Mouse (Mus musculus) heart, postnatal 36 days (tissue): Measurements from ENCODE around the gene Tm4sf19. TPM values are rescaled to one million over a fixed set of nuclear protein-coding genes. Genes with fewer than 3 reads are reported as not detected.

Source experiments
- DNase-seq, 2 experiments: peaks; one replicate each; pipeline ENCODE4 v3.0.0; 2021 to 2022
- intact Hi-C: fragments of 180-260 bp; cut with DNase I; formaldehyde crosslinking; loops from one replicate; pipeline ENCODE4 v1.15.1; 2025
- total RNA-seq, 2 experiments: library from RNA; stranded (reverse); gene quantifications; 2 replicates each; pipeline ENCODE4 v1.2.3; 2021

Gene Tm4sf19
- total RNA-seq, result not detected

DNA sequence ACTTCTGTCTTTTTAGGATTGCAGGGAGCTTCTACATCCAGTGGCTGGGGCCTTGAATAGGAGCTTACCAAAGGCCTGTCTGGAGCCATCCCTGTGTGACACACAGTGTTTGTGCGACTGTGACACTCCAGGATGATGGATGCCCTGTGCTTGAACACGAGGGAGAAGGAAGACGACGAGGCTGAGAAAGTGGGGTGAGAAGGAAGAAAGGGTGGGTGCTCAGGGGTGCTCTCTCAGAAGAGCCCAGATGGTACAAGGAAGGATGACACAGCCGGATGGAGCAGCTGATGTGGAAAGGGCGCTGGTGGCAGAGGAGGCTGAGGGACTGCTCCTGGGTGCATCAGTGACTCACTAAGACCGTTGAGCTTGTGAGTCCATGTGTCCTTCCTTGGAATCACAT, at the start of gene Tm4sf19:
Gene Tm4sf19, plus strand, starts transcription at position 240 of the 400 bp plus-strand sequence.
- DNase-seq, result no peak
- intact Hi-C loops, result no loop called here

DNA sequence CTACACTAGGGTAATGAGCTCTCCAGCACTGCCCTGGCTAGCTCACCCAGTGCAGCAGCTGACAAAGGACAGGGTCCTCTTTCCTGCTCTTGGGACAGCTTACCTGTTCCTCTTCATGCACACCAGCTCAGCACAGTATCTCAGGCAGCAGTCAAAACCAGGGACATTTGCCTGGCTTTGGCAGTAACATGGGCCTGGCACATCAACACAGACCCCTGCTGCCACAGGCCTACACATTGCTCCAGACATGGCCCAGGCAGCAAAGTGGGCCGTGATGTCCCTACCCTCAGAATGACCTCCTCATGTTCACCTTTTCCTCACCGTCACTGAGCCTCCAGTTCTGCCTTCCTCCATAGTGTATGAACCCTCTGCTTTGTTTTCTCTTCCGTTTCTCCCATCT, 49.5 kb upstream of the Tm4sf19 start:
- DNase-seq, result no peak
- intact Hi-C loops, result no loop called here

DNA sequence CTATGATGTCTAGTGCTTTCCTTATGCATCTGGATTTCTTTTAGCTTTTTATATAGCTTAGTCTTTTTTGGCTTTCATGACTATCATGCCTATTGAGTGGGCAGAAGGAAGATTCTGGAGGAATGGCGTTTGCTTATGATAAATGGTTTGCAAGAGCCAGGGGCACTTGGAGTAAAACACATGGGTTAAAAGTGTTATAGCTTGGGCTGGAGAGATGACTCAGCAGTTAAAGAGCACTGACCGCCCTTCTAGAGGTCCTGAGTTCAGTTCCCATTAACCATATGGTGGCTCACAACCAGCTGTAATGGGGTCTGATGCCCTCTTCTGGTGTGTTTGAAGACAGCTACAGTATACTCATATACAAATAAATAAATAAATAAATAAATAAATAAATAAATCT, 36.8 kb upstream of the Tm4sf19 start:
- DNase-seq, result no peak
- intact Hi-C loops, result no loop called here

DNA sequence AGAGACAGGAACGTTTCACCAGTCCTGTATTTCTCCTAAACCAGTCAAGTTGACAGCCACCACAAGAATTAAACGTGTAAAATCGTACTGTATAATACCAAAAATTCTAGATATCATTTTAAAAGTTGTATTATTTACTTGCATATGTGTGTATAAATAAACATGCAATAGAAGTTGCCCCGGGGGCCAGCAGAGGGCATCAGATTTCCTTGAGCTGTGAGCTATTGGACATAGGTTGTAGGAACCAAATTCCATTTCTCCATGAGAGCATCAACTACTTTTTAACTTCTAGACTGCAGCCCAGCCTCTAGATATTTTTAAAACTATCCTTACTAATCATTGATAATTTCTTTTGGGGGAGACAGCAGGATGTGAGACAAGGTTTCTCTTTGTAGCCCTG, 29.0 kb upstream of the Tm4sf19 start:
- intact Hi-C loops, result loop anchor here (1.0 to 5.0 kb wide), 2 partner anchors 87 to 126 kb away; partner anchors contain the start of gene Zdhhc19
- peak; percentile 31 to 57 for DNase-seq

DNA sequence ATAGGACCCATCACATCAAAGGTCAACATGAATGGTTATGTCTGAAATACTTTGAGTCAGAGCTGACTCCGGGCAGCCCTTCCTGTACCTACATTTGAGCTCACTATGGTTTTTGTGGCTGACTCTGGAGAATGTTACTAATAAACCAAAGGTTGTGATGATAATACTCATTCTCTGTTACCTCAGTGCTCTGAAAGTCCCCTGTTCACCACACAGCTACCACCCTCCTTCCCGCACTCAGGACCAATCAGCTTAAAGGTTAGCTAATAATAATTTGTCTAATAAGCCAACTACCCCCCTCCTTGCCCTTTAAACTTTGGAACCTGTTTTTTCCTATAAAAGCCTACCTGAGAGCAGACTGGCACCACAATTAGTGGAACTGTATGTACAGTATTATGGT, 20.7 kb upstream of the Tm4sf19 start:
- intact Hi-C loops, result no loop called here
- no peak for DNase-seq

DNA sequence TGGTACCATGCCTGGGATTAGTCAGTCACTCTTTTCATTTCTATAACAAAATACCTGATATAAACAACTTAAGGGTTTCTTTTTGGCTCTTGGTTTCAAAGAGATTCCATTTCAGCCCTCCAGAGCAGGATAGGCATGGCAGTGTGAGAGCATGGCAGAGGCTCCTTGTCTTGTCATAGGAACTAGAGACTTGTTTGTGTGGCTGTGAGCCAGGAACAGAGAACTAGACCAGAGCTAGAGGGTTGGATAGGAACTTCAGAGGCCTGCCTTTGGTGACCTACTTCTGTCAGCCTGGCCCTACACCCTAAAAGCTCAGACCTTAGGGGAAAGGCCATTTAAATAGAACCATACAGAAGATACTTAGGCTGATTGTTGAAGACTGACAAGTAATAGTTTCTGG, 17.4 kb upstream of the Tm4sf19 start:
- no peak for DNase-seq
- intact Hi-C loops, result no loop called here

DNA sequence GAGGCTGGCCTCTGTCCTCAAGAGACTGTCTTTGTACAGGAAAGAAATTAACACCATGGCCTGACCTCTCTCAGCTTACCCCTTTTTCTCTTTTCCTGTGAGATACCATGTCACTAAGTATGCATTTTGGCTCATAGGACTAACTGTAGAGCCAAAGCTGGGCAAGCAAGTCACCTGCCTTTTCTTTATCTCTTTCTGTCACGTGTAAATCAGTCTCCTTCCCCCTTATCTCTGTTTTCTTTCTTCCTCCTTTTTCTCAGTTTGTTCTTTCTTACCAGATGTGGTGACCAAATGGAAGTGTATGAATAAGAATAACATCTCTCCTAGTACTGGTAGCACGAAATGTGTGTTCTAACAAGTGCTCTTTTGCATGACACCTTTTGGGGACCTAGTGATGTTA, 15.4 kb upstream of the Tm4sf19 start:
- intact Hi-C loops, result no loop called here
- no peak for DNase-seq

DNA sequence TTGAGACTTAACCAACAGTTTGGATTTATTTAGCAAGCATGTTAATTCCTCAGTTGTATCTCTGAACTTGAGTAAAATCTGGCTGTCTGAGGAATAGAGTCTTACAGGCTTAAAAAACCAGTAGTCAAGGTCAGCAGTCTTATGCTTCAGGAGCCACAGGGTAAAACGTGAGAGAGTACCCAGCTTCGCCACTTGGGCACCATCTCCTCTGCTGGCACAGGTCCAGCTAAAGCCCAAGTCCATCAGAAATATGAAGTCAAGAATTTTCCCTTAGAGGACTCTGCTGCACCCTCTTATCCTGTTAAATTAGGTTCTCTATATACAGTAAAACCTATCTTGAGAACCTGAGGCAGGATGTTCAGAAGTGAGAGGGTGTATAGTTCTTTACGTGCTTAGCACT, 13.5 kb upstream of the Tm4sf19 start:
- DNase-seq, result no peak
- intact Hi-C loops, result no loop called here

DNA sequence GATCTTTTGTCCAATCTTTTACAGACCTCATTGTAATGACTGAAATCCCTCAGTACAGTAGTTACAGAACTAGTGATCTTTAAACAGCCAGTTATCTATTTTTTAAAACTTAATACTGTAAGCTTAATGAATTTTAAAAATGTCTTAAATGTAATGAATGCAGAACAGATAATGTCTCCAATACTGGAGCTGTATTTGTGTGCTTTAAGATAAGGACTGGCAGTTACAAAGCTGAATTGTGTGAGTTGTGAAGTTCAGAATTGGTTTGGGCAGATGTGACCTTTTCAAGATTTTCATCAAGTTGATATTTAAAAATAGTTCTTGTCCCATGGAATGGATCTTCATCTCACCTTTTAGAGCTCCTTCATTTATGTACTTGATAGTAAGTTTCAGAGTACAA, 11.3 kb upstream of the Tm4sf19 start:
- DNase-seq, result no peak
- intact Hi-C loops, result no loop called here

DNA sequence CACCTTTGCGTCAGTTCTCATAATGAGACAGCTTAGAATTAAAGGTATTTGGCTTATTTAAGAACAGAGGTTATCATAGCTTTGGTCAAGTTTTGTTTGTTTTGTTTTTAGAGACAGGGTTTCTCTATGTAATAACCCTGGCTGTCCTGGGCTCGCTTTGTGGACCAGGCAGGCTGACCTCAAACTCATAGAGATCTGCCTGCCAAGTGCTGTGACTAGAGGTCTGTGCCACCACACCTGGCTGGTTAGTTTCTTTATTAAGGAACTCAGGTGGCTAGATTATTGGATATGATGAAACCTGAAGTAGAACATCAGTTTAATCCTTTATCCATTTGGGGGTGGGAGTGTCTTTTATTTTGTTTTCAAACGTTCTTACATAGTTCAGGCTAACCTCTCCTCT, 10.5 kb upstream of the Tm4sf19 start:
- intact Hi-C loops, result no loop called here

DNA sequence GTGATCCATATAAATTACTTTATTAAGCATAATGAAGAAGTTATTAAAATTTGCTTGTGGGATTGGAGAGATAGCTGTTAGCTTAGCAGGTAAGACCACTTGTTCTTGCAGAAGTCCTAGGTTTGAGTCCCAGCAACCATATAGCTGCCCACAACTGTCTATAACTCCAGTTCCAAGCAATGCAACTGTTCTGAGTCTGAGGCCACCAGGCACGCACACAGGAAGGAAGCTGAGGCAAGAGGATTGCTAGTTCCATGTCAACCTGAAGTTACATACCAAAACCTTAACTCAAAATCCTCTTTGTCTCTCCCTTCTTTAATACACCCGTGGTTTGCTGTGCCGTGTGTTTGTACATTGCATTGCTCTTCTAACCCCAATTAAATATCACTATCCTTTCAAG, 9.4 kb upstream of the Tm4sf19 start:
- intact Hi-C loops, result no loop called here
- no peak for DNase-seq

More for the DNA sequence above, 10.5 kb upstream of the Tm4sf19 start:
- DNase-seq, result no peak

DNA sequence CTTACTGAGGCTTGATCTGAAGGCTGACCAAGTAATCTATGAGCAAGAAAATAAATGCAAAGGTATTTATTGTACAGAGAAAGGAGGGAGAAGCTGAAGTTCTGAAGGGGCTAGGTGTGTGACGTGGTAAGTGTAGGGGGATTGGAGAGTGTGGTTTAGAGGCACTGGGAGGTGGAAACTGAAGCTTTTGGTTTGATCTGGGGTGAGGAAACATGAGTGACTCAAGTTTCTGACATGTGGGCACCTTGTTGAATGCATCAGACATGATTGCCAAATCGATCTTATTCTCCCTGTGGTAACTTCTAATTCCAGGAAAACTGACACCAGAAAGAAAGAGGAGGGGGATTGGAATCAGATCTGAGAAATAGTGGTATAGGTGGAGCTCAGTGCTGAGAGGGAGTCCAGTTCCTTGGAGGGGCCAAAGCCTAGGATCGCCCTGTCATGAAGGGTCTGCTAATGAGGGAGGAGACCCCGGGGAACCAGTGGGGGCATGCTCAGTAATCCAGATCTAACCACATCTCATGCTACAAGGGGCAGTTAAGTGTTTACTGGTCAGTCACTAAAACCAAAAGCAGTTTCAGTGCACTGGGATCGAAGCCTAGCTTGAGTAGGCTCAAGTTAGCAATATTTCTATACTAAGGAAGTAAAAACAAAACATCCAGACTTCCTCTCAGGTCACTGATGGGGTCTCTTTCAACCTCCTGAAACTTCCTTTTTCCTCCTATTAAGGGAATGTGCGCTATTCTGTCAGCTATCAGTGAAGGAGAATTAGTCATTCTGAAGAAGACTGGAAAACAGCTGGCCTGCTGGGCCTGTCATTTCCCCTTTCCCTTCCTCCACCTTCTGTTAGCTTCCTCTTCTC, 4.4 kb upstream of the Tm4sf19 start:
- DNase-seq, result no peak
- intact Hi-C loops, result no loop called here

DNA sequence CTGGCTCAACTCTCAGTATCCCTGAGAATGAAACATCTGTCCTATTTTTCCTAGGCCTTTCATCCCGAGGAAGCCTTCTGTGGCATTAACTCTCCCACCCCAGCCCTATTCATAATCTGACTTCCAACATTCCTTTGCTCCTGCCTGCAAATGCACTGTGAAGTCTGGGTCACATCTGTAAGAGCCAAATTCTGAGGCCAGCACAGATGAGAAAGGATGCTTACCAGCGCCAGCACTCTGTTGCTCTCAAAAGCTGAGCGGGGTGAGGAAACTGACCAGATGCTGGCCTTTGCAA, 3.8 kb upstream of the Tm4sf19 start:
- intact Hi-C loops, result no loop called here
- peak in 1 of 2 experiments; percentile 32 for DNase-seq

DNA sequence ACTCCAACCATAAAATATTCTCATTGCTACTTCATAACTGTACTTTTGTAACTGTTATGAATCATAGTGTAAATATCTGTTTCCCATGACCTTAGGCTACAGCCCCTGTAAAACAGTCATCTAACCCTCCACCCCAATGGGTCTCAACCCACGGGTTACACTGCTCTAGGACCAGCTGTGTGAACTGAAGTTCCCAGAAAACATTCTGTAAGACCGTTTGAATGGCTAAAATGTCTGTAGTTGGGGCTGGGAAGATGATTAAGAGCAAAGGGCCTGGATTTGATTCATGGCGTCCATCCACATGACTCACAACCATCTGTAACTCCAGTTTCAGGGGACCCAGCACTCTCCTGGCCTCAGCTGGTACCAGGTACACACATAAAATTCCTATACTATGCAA, 2.1 kb upstream of the Tm4sf19 start:
- no peak for DNase-seq
- intact Hi-C loops, result no loop called here

DNA sequence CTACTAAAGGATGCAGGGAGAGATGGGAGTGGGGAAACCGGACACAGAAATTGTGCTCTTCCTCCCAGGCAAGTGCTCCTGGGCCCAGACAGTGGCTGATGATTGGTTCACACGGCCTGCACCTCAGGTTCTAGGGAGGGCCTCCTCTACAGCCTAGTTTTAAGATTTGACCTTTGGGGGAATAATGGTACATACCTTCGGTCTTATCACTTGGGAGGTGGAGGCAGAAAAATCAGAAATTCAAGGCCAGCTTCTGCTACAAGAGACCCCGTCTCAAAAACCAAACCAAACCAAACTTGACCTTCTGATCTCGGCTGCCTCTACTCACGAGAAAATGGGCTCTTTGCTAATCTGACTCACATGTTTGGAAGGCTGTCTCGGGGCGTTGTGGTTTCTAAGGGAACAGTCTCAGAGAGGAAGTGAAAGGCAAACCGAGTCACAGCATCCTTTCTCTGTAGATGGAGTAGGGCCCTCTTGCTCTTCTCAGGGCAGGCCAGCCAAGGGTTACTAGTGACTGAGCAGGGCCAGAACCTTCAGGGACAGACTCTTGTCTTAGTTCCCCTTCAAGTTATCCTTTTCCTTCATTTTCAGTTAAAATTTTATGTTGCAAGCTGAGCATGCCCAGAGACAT, 1.1 kb downstream of the Tm4sf19 start:
- intact Hi-C loops, result no loop called here

DNA sequence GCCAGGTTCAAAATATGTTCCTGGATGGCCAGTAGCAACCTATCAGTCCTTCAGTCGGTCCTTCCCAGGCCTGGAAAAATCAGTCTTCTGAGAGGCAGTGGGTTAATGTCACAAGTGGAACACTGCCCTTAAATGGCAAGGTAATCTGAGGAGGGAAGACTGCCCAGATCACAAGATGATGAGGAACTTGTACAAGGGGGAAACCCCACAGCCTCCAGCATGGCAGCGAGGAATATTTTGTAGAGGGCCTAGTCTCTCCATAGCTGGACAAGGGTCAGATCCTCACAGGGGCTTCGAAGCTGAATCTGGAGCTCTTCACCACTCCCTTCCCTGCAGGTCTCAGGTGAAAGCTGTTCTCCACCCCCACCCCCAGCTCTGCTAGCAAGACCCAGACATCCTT, 2.5 kb downstream of the Tm4sf19 start:
- DNase-seq, result no peak
- intact Hi-C loops, result no loop called here

More for the DNA sequence above, 1.1 kb downstream of the Tm4sf19 start:
- no peak for DNase-seq

DNA sequence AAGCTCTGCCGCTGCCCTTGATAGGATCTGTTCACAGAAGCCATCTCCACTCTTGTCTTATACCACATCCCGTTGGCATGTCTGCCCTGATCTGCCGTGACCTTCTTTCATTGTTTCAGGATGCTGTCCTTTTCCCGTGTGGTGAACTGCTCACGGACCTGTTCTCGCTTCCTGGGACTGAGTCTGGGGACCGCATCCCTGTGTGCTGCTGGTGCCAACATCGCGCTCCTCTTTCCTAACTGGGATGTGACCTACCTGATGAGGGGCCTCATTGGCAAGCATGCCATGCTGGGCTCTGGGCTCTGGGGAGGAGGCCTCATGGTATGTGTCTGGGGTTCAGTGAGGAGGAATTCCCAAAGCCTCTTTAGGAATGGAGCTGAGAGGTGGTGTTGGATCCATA, 5.4 kb downstream of the Tm4sf19 start:
- no peak for DNase-seq
- intact Hi-C loops, result no loop called here

DNA sequence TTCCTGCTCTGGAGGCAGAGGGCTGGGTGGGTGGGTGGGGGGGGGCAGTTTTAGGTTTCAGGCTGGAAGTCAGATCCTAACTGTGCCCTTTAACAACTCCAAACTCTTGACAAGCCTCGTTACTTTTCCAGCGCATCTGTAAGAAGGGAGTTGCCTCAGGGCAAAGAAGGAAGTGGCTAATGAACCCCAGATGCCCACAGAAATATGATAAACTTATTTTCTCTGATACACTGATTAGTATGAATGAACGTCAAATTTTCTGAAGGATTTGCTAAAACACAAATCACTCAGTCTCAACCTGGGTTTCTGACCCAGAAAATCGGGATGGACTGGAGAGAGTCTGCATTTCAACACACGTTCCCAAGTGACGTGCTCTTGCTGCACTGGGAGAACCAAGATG, 6.4 kb downstream of the Tm4sf19 start:
- DNase-seq, result no peak
- intact Hi-C loops, result no loop called here

DNA sequence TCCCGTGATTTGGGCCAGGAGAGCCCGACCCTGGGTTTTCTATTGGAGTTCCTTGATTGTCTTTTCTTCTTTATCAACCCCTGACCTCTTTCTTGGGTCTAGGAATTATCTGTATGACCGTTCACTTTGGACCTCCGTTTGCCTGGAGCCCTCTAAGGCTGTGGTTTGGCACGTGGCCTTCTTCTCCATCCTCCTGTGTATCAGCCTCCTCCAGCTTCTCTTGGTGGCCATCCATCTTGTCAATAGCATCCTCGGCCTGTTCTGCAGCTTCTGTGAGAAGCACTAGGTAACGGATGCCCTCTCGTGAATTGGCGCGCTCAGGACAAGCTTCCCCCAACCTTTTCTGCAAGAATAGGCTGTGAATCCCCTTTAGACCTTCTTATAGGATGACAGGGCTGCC, 7.4 kb downstream of the Tm4sf19 start:
- intact Hi-C loops, result no loop called here
- no peak for DNase-seq

DNA sequence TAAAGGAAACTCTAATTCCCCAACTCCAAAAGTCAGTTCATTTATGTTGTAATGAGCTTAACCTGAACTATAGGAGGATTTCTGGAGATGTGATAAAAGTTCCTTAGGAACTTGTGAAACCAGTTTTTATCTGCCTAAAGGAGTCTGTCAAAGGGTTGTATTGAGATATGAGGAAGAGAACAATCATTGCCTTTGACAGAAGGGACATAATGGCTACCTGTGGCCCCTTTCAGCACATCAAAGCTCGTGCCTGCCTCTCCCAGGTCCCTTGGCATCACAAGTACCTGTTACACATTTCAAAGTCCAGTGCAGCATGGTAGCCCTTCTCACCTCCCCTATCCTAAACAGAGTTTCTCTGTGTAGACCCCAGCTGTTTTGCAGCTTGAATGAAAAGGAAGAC, 17.2 kb downstream of the Tm4sf19 start:
- intact Hi-C loops, result no loop called here
- no peak for DNase-seq

DNA sequence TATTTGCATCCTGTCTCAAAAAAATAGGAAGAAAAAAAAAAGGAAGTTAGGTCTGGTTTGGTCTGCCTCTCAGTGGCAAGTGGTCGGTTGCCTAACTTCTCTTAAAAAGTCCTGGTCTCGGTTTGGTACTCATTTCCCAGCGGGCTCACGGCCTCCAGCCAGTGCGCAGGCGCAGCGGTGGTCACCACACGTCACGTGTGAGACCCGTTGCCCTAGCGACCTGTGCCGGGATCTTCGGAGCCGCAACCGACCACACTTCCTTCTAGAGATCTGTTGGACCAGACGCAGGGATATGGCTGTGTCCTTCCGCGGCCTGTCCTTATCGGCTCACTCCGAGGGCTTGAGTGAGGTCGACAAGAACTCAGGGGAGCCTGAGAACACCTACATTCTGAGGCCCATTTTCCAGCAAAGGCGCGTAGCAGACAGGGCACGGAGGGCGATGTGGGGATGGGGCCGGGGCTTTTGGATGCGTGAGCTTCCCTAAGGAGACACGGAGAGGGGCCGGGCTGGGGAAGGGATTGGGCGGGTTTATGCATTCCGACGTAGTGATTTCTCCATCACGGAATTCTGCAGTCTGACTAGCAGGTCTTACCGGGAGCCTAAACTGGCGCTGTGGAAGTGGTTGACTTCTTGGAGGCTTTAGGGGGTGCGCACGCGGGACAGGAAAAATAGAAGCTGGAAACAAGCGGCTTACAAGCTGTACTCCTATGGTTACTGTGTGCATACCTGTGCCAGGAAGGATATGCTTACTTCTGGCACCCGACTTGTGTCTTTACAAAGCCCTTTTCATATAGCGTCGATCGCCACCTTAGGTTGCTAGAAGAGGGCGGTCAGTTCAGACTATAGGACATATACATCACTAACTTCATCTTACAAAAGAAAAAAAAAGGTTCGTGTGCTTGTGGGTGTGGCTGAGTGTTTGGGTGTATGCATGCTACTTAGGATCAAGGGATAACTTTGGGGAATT, 19.5 kb downstream of the Tm4sf19 start, which contains the start of gene Tctex1d2:
Gene Tctex1d2, plus strand, starts transcription at position 186 of the 967 bp plus-strand sequence.
- intact Hi-C loops, result no loop called here
- DNase-seq, result peak; percentile 92 to 94
